Mouse (Mus musculus): Measurements from ENCODE around the gene Sema3d. TPM values are rescaled to one million over a fixed set of nuclear protein-coding genes. Genes with fewer than 3 reads are reported as not detected.

The Sema3d gene
- total RNA-seq, 2 experiments from 2014 or later = 0.63 TPM; not detected in 1

GRCm38 (mm10) chr5:12579752-12580151 is 196.6 kb downstream of the Sema3d start:
- no peak for ATAC-seq (replicated peaks; ENCODE audit: low FRiP score, low TSS enrichment, poor library complexity, severe bottlenecking)

GRCm38 (mm10) chr5:12582540-12582939 is 199.4 kb downstream of the Sema3d start:
- no peak for ATAC-seq (replicated peaks; ENCODE audit: low FRiP score, low TSS enrichment, poor library complexity, severe bottlenecking)

GRCm38 (mm10) chr5:12583293-12583834 is 200.2 kb downstream of the Sema3d start:
- no peak for ATAC-seq (replicated peaks; ENCODE audit: low FRiP score, low TSS enrichment, poor library complexity, severe bottlenecking)

GRCm38 (mm10) chr5:12584886-12585285 is 201.7 kb downstream of the Sema3d start:
- no peak for ATAC-seq (replicated peaks; ENCODE audit: low FRiP score, low TSS enrichment, poor library complexity, severe bottlenecking)

- no peak for ATAC-seq (replicated peaks; ENCODE audit: low FRiP score, low TSS enrichment, poor library complexity, severe bottlenecking)
Measured at GRCm38 (mm10) chr5:12634227-12634980, 251.2 kb downstream of the Sema3d start.

- ATAC-seq (replicated peaks; ENCODE audit: low FRiP score, low TSS enrichment, poor library complexity, severe bottlenecking) = no peak
Measured at GRCm38 (mm10) chr5:12637763-12638468, 254.7 kb downstream of the Sema3d start.

All from megakaryocyte-erythroid progenitor cell, adult 5-6 weeks (primary cell).